9 mouse cellular contexts compared by ENCODE assay signal in genomic region chr10:53115028-53115427, GRCm38 (mm10).
DNase-seq lines count a peak whose midpoint lies in the region; ATAC-seq and TF ChIP-seq lines count a peak whose summit lies in the region.
"Had no signal": no experiment of that assay in that cellular context is flagged by ENCODE, and none has a peak within 500 bp of the region (broad histone marks: within the 10 kb centered on the region; RNA-seq: fewer than 3 reads in every experiment).

No protein-coding gene starts in this region.

- WGBS in forebrain, embryonic 16.5 days = 28% methylated on average over 3 of the region's 3 CpGs
- WGBS in intestine, embryonic 14.5 days = 28% methylated on average over 3 of the region's 3 CpGs
- 23% methylated on average over 3 of the region's 3 CpGs for whole genome bisulfite sequencing in liver, adult 2 months

- peak; percentile 43 for DNase-seq in right cerebral cortex, adult 18-20 months
- DNase-seq in right cerebral cortex, postnatal 25 days = no peak
- DNase-seq in cerebellum, adult 18-20 months = peak; percentile 47 to 64
- peak; percentile 60 for DNase-seq in intestine, embryonic 14.5 days (ENCODE audit: low spot score)
- peak; percentile 72 for DNase-seq in liver, adult 2 months (ENCODE audit: extremely low read depth, low read depth, low spot score)
- DNase-seq in ovary, postnatal 10 days (ENCODE audit: low spot score) = peak; percentile 9
- peak; percentile 26 for DNase-seq in urinary bladder, postnatal 25 days (ENCODE audit: low spot score)

- H3K27ac ChIP-seq in forebrain, embryonic 16.5 days (ENCODE audit: low read length) = no peak overlapping the region
- no peak overlapping the region for H3K27ac ChIP-seq in intestine, embryonic 14.5 days (ENCODE audit: low read depth)
- H3K27ac ChIP-seq in liver, adult 2 months (replicated peaks; ENCODE audit: insufficient read depth, low read depth, low read length) = no peak overlapping the region

- no peaks in the 10 kb centered on the region for H3K36me3 ChIP-seq in forebrain, embryonic 16.5 days (ENCODE audit: control insufficient read depth, insufficient read depth)
- H3K36me3 ChIP-seq in intestine, embryonic 14.5 days (ENCODE audit: control insufficient read depth, insufficient read depth, low read length) = no peaks in the 10 kb centered on the region
- H3K36me3 ChIP-seq in liver, adult 2 months (ENCODE audit: control insufficient read depth, insufficient read depth, low read length) = no peaks in the 10 kb centered on the region

- ATAC-seq in forebrain, embryonic 16.5 days = peak; percentile 23; the same call in 1 of the 2 replicates
- 0 out of 2 replicates have a peak, but pooled peaks have one; percentile 53 for ATAC-seq in intestine, embryonic 14.5 days (replicated peaks; ENCODE audit: low FRiP score, low TSS enrichment, low read depth)

- H3K27me3 ChIP-seq in forebrain, embryonic 16.5 days (replicated peaks; ENCODE audit: control insufficient read depth, insufficient read depth, low read length) = no peaks in the 10 kb centered on the region
- H3K27me3 ChIP-seq in intestine, embryonic 14.5 days (replicated peaks; ENCODE audit: control insufficient read depth, insufficient read depth, low read length) = no peaks in the 10 kb centered on the region
- H3K27me3 ChIP-seq in liver, adult 2 months (ENCODE audit: control insufficient read depth, insufficient read depth, low read length) = no peaks in the 10 kb centered on the region

- no peaks in the 10 kb centered on the region for H3K9me3 ChIP-seq in forebrain, embryonic 16.5 days (ENCODE audit: control insufficient read depth, low read length)
- H3K9me3 ChIP-seq in intestine, embryonic 14.5 days (ENCODE audit: control insufficient read depth, low read length) = no peaks in the 10 kb centered on the region

- TF ChIP-seq POLR2A in liver, adult 2 months (IDR thresholded peaks at IDR 0.05; ENCODE audit: extremely low read depth, insufficient read depth, low read length) = no peak

- H3K79me2 ChIP-seq in liver, adult 2 months (ENCODE audit: control insufficient read depth, insufficient read depth, low read length) = no peaks in the 10 kb centered on the region

- H3K4me3 ChIP-seq in forebrain, embryonic 16.5 days (replicated peaks; ENCODE audit: low read length) = no peak overlapping the region
- no peak overlapping the region for H3K4me3 ChIP-seq in intestine, embryonic 14.5 days (ENCODE audit: low read depth, low read length)
- no peak overlapping the region for H3K4me3 ChIP-seq in liver, adult 2 months (ENCODE audit: insufficient read depth, low read depth, low read length)
- H3K4me3 ChIP-seq: erythroblast, embryonic 14.5 days had no signal

- peak; percentile 63; the same call in 1 of the 2 replicates for TF ChIP-seq CTCF in liver, adult 2 months (IDR thresholded peaks at IDR 0.05; ENCODE audit: low read depth, low read length)

- no peak overlapping the region for H3K4me2 ChIP-seq in forebrain, embryonic 16.5 days (ENCODE audit: low read length)
- no peak overlapping the region for H3K4me2 ChIP-seq in intestine, embryonic 14.5 days (ENCODE audit: low read length)

- peaks cover 13% of the 10 kb centered on the region for H3K4me1 ChIP-seq in forebrain, embryonic 16.5 days (replicated peaks; ENCODE audit: control insufficient read depth, insufficient read depth, low read length)
- no peaks in the 10 kb centered on the region for H3K4me1 ChIP-seq in intestine, embryonic 14.5 days (replicated peaks; ENCODE audit: control insufficient read depth, insufficient read depth, low read length)
- no peaks in the 10 kb centered on the region; the same call in 1 of the 2 replicates for H3K4me1 ChIP-seq in liver, adult 2 months (ENCODE audit: control insufficient read depth, insufficient read depth, low read length)

- no peak overlapping the region for H3K9ac ChIP-seq in forebrain, embryonic 16.5 days (replicated peaks; ENCODE audit: low read depth, low read length)
- no peak overlapping the region for H3K9ac ChIP-seq in intestine, embryonic 14.5 days (ENCODE audit: low read length)
- no peak overlapping the region for H3K9ac ChIP-seq in liver, adult 2 months (ENCODE audit: low read depth, low read length)
